Mouse (Mus musculus): ENCODE data around the gene Tcea3. TPM values are rescaled to one million over a fixed set of nuclear protein-coding genes. Genes with fewer than 3 reads are reported as not detected.

Gene Tcea3
- polyA plus RNA-seq, 1 experiment from 2014 or later: 0.57 TPM

GRCm38 (mm10) chr4:136311042-136311999, 63.8 kb downstream of the Tcea3 start:
- Histone ChIP-seq H3K4me2 (replicated peaks) (peak overlapping the region; percentile 79), H3K27me3 (no peaks in the 10 kb centered on the region), H3K9me3 (no peaks in the 10 kb centered on the region), H3K4me3 (peak overlapping the region; percentile 86), H3K9ac (replicated peaks) (peak overlapping the region; percentile 94), H3K27ac (replicated peaks) (peak overlapping the region; percentile 96), H3K4me1 (peaks cover 42% of the 10 kb centered on the region), H3K36me3 (no peaks in the 10 kb centered on the region; the same call in 1 of the 2 replicates)
- ATAC-seq (replicated peaks): 0 out of 2 replicates have a peak, but pooled peaks have one; percentile 3
- under 1% methylated on average over 80 of the region's 81 CpGs for WGBS

GRCm38 (mm10) chr4:136312616-136313015, 65.1 kb downstream of the Tcea3 start:
- H3K27ac ChIP-seq (replicated peaks): no peak overlapping the region
- no peaks in the 10 kb centered on the region for H3K27me3 ChIP-seq
- H3K4me1 ChIP-seq: peaks cover 42% of the 10 kb centered on the region
- H3K9ac ChIP-seq (replicated peaks): peak overlapping the region; percentile 94
- H3K9me3 ChIP-seq: no peaks in the 10 kb centered on the region
- peaks cover 9% of the 10 kb centered on the region; the same call in 1 of the 2 replicates for H3K36me3 ChIP-seq
- 13% methylated on average over 4 of the region's 4 CpGs for WGBS
- H3K4me3 ChIP-seq: peak overlapping the region; percentile 86
- no peak for ATAC-seq (replicated peaks)
- H3K4me2 ChIP-seq (replicated peaks): peak overlapping the region; percentile 79

- no peak overlapping the region for H3K4me2 ChIP-seq (replicated peaks)
- no peak for ATAC-seq (replicated peaks)
- peaks cover 51% of the 10 kb centered on the region for H3K36me3 ChIP-seq
- H3K27ac ChIP-seq (replicated peaks): no peak overlapping the region
- no peaks in the 10 kb centered on the region for H3K27me3 ChIP-seq
- no peak overlapping the region for H3K9ac ChIP-seq (replicated peaks)
- no peak overlapping the region for H3K4me3 ChIP-seq
- 49% methylated on average over 4 of the region's 4 CpGs for WGBS
- H3K4me1 ChIP-seq: peaks cover 26% of the 10 kb centered on the region
- no peaks in the 10 kb centered on the region for H3K9me3 ChIP-seq
Measured at GRCm38 (mm10) chr4:136317667-136318066, 70.1 kb downstream of the Tcea3 start.

GRCm38 (mm10) chr4:136320016-136320415, 72.5 kb downstream of the Tcea3 start:
- Histone ChIP-seq H3K9ac (replicated peaks) (no peak overlapping the region), H3K4me2 (replicated peaks) (no peak overlapping the region), H3K36me3 (peaks cover 69% of the 10 kb centered on the region), H3K27me3 (no peaks in the 10 kb centered on the region), H3K4me1 (peaks cover 3% of the 10 kb centered on the region), H3K9me3 (no peaks in the 10 kb centered on the region), H3K4me3 (no peak overlapping the region), H3K27ac (replicated peaks) (no peak overlapping the region)
- 83% methylated on average over 4 of the region's 4 CpGs for WGBS
- ATAC-seq (replicated peaks): no peak

GRCm38 (mm10) chr4:136324226-136324625, 76.7 kb downstream of the Tcea3 start:
- Histone ChIP-seq H3K27ac (replicated peaks) (no peak overlapping the region), H3K9ac (replicated peaks) (no peak overlapping the region), H3K4me3 (no peak overlapping the region), H3K27me3 (no peaks in the 10 kb centered on the region), H3K36me3 (peaks cover 66% of the 10 kb centered on the region), H3K9me3 (no peaks in the 10 kb centered on the region), H3K4me2 (replicated peaks) (no peak overlapping the region), H3K4me1 (no peaks in the 10 kb centered on the region)
- no peak for ATAC-seq (replicated peaks)
- 59% methylated on average over 2 of the region's 2 CpGs for WGBS

Other genes with a start within 250 kb of the Tcea3 start
- 30.5 and 32.6 TPM in 2 replicates for gene Eloa, start 226.0 kb upstream of the Tcea3 start, polyA plus RNA-seq (2015; fragmentation: Nextera tagmentation; extraction: Ambion mirVana)
- 302 and 341 TPM in 2 replicates for gene Rpl11, start 194.3 kb upstream of the Tcea3 start, polyA plus RNA-seq (2015; fragmentation: Nextera tagmentation; extraction: Ambion mirVana)
- 87.3 and 98.1 TPM in 2 replicates for gene Id3, start 104.2 kb upstream of the Tcea3 start, polyA plus RNA-seq (2015; fragmentation: Nextera tagmentation; extraction: Ambion mirVana)
- 5.4 and 6.0 TPM in 2 replicates for gene E2f2, start 75.3 kb upstream of the Tcea3 start, polyA plus RNA-seq (2015; fragmentation: Nextera tagmentation; extraction: Ambion mirVana)
- 3.4 and 3.7 TPM in 2 replicates for gene Asap3, start 41.4 kb upstream of the Tcea3 start, polyA plus RNA-seq (2015; fragmentation: Nextera tagmentation; extraction: Ambion mirVana)
- gene Zfp46, start 37.0 kb downstream of the Tcea3 start, polyA plus RNA-seq (2015; fragmentation: Nextera tagmentation; extraction: Ambion mirVana): 42.2 and 46.1 TPM in 2 replicates
- 247 and 258 TPM in 2 replicates for gene Hnrnpr, start 63.2 kb downstream of the Tcea3 start, polyA plus RNA-seq (2015; fragmentation: Nextera tagmentation; extraction: Ambion mirVana)
- gene Htr1d, start 175.8 kb downstream of the Tcea3 start, polyA plus RNA-seq (2015; fragmentation: Nextera tagmentation; extraction: Ambion mirVana): 0.70 and 0.74 TPM in 2 replicates
- gene 6030445D17Rik, start 214.5 kb downstream of the Tcea3 start, polyA plus RNA-seq (2015; fragmentation: Nextera tagmentation; extraction: Ambion mirVana): 0.10 and 0.57 TPM in 2 replicates
- 62.1 and 69.8 TPM in 2 replicates for gene Luzp1, start 222.0 kb downstream of the Tcea3 start, polyA plus RNA-seq (2015; fragmentation: Nextera tagmentation; extraction: Ambion mirVana)

Measured in forebrain, embryonic 15.5 days (tissue).